Mouse (Mus musculus): ENCODE measurements around the gene Scn8a.

The Scn8a gene

DNA sequence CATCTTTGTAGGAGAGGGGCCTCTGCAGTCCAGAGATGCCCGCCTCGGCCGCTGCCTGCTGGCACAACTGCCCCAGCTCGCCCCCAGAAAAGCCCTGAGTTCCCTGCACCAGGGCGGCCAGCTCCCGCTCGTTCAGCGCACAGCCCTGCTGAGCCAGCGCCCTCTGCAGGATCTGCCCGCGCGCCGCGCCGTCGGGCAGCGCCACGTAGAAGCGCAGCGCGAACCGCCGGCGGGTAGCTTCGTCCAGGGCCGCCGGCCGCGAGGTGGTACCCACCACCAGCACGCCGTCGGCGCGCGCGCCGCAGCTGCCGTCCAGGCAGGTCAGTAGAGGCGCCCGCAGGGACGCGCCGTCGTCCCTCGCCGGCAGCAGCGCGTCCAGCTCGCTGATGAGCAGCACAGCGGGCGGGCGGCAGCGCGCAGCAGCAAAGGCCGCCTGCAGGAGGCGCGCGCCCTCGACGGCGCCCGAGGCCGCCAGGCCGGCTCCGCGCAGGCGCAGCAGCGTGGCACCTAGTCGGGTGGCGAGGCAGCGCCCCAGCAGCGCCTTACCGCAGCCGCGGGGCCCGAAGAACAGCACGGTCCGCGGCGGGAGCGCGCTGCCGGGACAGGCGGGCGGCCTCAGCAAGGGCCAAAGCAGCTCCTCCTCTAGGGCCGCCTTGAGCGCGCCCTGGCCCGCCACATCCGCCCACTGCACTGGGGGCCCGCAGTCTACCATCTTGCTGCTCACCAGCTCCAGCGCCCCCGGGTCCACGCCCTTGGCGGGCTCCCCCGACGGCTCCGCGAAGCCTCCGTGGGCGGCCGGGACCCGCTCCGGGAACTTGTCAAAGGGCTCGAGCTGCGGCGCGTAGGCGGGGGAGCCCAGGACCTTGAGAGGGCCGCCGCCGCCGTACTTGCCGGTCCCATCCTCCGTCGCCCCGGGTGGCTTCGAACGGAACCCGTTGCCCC is 183.2 kb downstream of the Scn8a start:
- in situ Hi-C loops (cut with MboI; ENCODE audit: low pct_unique_long_range_greater_than_20kb in 1 of 2, low sequenced_read_pairs in 2 of 2, unreplicated experiment in 1 of 2), result no loop called here

DNA sequence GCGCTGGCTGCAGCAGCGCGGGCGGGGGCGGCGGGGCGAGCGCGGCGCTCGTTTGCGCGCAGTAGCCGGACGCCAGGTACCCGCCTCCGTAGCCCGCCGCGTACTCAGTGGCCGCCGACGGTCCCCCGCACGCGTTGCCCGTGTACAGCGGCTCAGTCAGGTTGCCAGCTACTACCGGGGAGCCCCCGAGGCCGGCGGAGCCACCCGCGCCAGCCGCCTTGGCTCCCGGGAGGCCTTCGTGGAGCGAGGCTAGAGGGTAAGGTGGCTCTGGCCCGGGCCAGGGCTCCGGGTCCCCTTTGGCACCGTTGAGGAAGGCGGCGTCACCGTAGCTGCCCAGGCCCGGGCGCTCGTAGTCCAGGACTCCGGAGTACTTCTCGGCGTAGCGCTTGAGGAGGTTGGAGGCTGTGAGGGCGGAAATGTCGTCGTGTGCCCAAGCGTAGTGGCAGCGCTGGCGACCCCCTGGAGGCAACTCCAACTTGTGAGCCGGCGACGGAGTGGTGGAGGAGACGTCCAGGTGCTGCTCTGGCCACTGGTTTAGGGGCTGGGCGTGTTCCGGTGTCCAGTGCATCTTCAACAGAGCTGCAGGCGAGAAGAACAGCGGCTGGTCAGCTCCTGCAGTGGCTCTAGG is 184.3 kb downstream of the Scn8a start:
- in situ Hi-C loops (cut with MboI; ENCODE audit: low pct_unique_long_range_greater_than_20kb in 1 of 2, low sequenced_read_pairs in 2 of 2, unreplicated experiment in 1 of 2), result no loop called here

- in situ Hi-C loops (cut with MboI; ENCODE audit: low pct_unique_long_range_greater_than_20kb in 1 of 2, low sequenced_read_pairs in 2 of 2, unreplicated experiment in 1 of 2), result no loop called here
Measured at GRCm38 (mm10) chr15:101054541-101054940, 184.9 kb downstream of the Scn8a start.

GRCm38 (mm10) chr15:101056225-101056624 is 186.6 kb downstream of the Scn8a start:
- in situ Hi-C loops (cut with MboI; ENCODE audit: low pct_unique_long_range_greater_than_20kb in 1 of 2, low sequenced_read_pairs in 2 of 2, unreplicated experiment in 1 of 2), result no loop called here

DNA sequence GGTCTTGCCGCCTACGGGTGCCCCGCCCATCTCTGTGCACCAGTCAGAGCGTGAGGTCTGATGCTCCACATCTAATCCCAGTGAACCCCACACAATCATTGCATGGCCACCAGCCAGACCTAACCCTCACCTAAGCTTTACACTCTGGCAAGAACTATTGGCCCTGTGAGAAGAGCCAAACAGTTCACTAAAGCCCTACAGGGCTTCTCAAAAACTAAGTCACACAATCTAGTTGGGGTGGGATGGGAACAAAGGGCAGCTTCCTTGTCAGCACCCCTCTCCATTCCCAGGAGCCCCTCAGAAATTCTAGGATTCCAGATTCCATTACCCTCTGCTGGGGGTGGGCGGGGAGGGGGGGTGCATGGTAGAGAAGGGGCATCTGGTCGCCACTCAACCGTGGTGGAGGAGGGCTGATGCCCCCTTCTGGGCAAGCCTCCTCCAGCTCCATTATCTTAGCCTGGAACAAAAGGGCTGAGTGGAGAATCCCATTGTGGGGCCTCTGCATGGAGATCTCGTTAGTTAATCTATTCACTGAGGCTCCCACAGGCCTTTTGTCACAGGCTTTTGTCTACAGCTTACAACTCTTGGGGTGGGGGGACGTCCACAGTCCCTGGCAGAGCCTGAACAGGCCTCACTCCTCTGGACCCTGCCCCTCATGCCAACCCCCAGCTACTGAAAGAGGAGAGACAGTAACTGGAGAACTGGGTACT is 190.1 kb downstream of the Scn8a start:
- in situ Hi-C loops (cut with MboI; ENCODE audit: low pct_unique_long_range_greater_than_20kb in 1 of 2, low sequenced_read_pairs in 2 of 2, unreplicated experiment in 1 of 2), result loop anchor here in 1 of 2 experiments (10.0 kb wide), 1 partner anchor 55 kb away; the partner anchor contains the start of gene Ankrd33

DNA sequence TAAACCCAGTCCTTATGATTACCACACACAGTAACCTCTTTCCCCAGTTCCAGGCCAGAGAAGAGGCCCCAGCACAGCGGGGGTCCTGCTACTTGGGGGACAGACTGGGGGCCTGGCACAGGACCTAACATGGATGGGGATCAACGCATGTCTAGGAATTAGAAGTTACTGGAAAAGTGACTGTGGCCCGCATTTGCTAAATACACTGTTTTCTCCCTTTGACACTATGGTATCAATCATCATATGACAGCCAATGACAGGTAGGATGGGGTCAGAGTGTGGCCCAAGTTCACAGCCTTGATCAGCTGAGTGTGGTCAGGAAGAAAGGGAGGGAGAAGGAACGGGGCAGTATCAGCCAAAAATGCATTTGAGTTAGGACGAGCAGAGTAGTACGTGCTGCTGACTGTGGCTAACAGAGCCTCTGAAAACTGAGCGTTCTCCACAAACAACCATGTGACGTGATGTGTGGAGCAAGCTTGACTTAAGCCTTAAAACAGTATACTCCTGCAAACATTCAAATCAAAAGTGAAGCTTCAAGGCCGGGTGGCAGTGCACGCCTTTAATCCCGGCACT is 190.7 kb downstream of the Scn8a start:
- in situ Hi-C loops (cut with MboI; ENCODE audit: low pct_unique_long_range_greater_than_20kb in 1 of 2, low sequenced_read_pairs in 2 of 2, unreplicated experiment in 1 of 2), result loop anchor here in 1 of 2 experiments (10.0 kb wide), 1 partner anchor 54 kb away; the partner anchor contains the start of gene Ankrd33

DNA sequence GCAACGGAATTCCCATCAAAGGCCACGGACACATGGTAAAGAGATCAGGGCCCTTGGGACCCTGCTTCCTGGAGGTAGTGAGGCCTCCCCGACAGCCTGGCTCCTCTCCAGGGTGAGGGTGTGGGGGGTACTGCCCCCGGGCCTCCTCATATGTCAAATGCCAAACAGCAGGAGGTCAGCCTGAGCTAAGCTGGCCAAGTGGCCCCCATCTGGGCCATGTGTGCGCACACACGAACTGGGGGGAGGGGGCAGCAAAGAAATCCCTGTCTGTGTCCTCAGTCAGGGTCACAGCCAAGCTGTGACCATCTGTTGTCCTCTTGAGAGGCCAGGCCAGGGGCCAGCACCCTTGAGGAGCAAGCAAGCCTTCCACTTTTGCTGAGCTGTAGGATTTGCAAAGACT is 195.4 kb downstream of the Scn8a start:
- in situ Hi-C loops (cut with MboI; ENCODE audit: low pct_unique_long_range_greater_than_20kb in 1 of 2, low sequenced_read_pairs in 2 of 2, unreplicated experiment in 1 of 2), result loop anchor here in 1 of 2 experiments (10.0 kb wide), 1 partner anchor 50 kb away; the partner anchor contains the start of gene Ankrd33

GRCm38 (mm10) chr15:101066364-101066847 is 196.7 kb downstream of the Scn8a start:
- in situ Hi-C loops (cut with MboI; ENCODE audit: low pct_unique_long_range_greater_than_20kb in 1 of 2, low sequenced_read_pairs in 2 of 2, unreplicated experiment in 1 of 2), result loop anchor here in 1 of 2 experiments (10.0 kb wide), 1 partner anchor 48 kb away; the partner anchor contains the start of gene Ankrd33

DNA sequence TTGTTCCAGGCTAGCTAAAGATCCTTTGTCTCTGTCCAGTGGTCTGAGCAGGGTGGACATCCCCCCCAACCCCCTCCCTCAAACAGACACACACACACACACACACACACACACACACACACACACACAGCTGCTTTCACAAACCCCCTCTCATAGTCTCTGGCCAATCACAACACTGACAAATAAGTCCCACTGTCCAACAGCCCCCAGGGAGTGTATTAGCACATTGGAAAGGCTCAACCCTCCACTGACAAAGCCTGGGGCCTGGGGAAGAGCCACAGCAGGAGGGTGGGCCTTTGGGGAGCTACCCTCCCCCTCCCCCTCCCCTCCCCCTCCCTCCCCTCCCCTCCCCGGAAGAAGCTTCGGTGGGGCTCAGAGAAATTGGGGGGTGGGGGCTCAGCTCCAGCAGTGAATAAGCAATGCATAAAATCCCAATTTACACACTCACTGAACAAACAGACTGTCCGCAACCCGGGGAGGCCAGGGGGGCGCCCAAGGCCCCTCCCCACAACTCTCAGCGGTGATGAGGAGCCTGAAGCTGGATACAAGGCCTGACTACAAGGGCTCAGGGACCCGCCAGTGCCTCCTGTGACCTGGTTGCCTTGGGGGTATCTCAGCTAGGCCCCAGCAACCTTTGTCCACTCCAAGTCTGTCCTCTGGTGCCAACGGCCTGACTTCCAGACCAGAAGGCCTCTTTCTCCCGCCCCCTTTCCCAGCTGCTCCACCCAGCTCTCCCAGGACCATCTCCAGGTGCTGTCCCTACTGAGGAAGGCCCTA is 197.4 kb downstream of the Scn8a start:
- in situ Hi-C loops (cut with MboI; ENCODE audit: low pct_unique_long_range_greater_than_20kb in 1 of 2, low sequenced_read_pairs in 2 of 2, unreplicated experiment in 1 of 2), result loop anchor here in 1 of 2 experiments (10.0 kb wide), 1 partner anchor 48 kb away; the partner anchor contains the start of gene Ankrd33

GRCm38 (mm10) chr15:101068029-101068428 is 198.4 kb downstream of the Scn8a start:
- in situ Hi-C loops (cut with MboI; ENCODE audit: low pct_unique_long_range_greater_than_20kb in 1 of 2, low sequenced_read_pairs in 2 of 2, unreplicated experiment in 1 of 2), result loop anchor here in 1 of 2 experiments (10.0 kb wide), 1 partner anchor 47 kb away; the partner anchor contains the start of gene Ankrd33

- in situ Hi-C loops (cut with MboI; ENCODE audit: low pct_unique_long_range_greater_than_20kb in 1 of 2, low sequenced_read_pairs in 2 of 2, unreplicated experiment in 1 of 2), result loop anchor here in 1 of 2 experiments (10.0 kb wide), 1 partner anchor 46 kb away; the partner anchor contains the start of gene Ankrd33
Measured at GRCm38 (mm10) chr15:101068671-101069070, 199.0 kb downstream of the Scn8a start.

GRCm38 (mm10) chr15:101069641-101070190 is 200.1 kb downstream of the Scn8a start:
- in situ Hi-C loops (cut with MboI; ENCODE audit: low pct_unique_long_range_greater_than_20kb in 1 of 2, low sequenced_read_pairs in 2 of 2, unreplicated experiment in 1 of 2), result loop anchor here in 1 of 2 experiments (10.0 kb wide), 1 partner anchor 45 kb away; the partner anchor contains the start of gene Ankrd33

DNA sequence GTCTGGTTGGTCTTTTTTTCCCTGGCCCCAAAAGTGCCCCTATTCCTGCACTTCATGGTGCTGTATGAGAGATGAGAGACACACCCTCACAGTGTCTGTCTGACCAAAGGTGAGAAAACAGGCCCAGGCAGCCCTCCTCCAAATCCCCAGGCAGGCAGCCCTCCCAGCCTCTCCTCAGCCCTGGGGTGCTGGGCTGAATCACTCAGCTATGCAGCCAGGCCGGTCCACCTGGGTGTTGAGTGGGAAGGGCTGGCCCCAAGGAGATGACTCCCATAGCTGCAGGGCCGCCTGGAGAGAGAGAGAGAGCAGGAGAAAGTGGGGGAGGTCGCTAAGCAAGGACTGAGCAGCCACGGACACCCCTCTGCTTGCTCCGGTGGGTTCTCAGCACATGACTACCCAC is 201.1 kb downstream of the Scn8a start:
- in situ Hi-C loops (cut with MboI; ENCODE audit: low pct_unique_long_range_greater_than_20kb in 1 of 2, low sequenced_read_pairs in 2 of 2, unreplicated experiment in 1 of 2), result no loop called here

GRCm38 (mm10) chr15:101072736-101073135 is 203.1 kb downstream of the Scn8a start:
- in situ Hi-C loops (cut with MboI; ENCODE audit: low pct_unique_long_range_greater_than_20kb in 1 of 2, low sequenced_read_pairs in 2 of 2, unreplicated experiment in 1 of 2), result no loop called here

- in situ Hi-C loops (cut with MboI; ENCODE audit: low pct_unique_long_range_greater_than_20kb in 1 of 2, low sequenced_read_pairs in 2 of 2, unreplicated experiment in 1 of 2), result no loop called here
Measured at GRCm38 (mm10) chr15:101074067-101074466, 204.4 kb downstream of the Scn8a start.

DNA sequence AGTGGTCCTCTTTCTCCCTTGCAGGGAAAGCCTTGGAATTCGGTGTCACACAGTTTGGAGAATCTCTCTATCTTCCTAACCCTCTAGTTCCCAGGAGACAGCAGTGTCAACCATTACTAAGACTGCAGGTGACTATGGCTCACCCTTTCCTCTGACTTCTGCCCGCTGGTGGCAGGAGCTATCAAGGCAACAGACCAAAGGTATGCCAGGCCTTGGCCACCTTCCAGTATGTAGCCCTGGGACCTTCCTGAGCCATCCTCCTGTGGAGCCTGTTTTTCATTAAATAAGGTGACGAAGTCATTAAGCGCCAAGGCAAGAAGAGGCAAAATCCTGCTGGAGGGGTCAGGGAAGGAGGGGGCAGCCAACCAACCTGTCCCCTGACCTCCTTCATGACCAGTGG is 205.5 kb downstream of the Scn8a start:
- in situ Hi-C loops (cut with MboI; ENCODE audit: low pct_unique_long_range_greater_than_20kb in 1 of 2, low sequenced_read_pairs in 2 of 2, unreplicated experiment in 1 of 2), result no loop called here

DNA sequence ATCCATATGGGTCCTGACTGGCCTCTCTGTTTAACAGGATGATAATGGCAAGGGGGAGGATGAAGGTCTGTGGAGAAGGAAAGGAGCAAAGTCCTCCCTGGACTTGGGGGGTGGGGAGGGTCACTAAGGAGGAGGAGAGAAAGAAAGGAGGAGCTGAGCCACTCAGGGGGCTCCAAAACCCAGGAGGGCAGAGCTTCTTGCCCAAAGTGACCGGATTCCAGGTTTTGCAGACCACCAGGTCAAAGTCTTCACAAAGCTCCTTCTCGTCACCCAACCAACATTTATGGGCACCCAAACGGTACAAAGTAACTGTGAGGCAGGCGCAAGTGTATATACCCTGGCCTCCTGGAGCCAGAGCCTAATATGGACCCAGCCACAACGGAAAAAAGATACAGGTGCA is 206.0 kb downstream of the Scn8a start:
- in situ Hi-C loops (cut with MboI; ENCODE audit: low pct_unique_long_range_greater_than_20kb in 1 of 2, low sequenced_read_pairs in 2 of 2, unreplicated experiment in 1 of 2), result no loop called here

Data from mouse embryonic stem cell (cell line).